Mouse (Mus musculus): ENCODE measurements around the gene Prtg. TPM values are rescaled to one million over a fixed set of nuclear protein-coding genes. Genes with fewer than 3 reads are reported as not detected.

Prtg gene
- polyA plus RNA-seq, 1 experiment from 2014 or later, result 2.2 TPM

DNA sequence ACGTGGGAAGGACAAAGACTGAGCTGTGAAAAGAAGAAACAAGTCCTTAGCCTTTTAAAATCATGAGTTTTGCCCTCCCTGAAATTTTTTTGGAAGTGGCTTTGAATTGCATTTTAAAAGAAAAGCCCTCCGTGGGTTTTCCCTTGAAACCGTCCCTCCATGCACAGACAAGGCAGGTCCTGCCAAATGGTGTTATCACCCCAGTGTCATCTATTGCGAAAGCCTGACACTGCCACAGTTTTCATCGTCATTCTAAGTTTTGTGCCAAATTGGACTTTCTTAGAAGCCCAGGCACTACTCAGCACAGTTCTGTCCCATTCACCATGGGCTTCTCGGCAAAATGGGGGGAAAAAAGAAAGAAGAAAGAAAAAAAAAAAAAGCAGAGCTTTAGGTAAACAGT is 106.9 kb downstream of the Prtg start:
- Histone ChIP-seq H3K9ac (no peak overlapping the region), H3K4me2 (no peak overlapping the region; the same call in 1 of the 2 replicates), H3K4me1 (replicated peaks) (peaks cover 6% of the 10 kb centered on the region; the same call in 1 of the 2 replicates), H3K9me3 (replicated peaks) (no peaks in the 10 kb centered on the region), H3K36me3 (peaks cover 23% of the 10 kb centered on the region), H3K4me3 (no peak overlapping the region), H3K27ac (ENCODE audit: poor library complexity, severe bottlenecking) (no peak overlapping the region), H3K27me3 (replicated peaks) (no peaks in the 10 kb centered on the region)
- no peak for ATAC-seq (ENCODE audit: insufficient number of reproducible peaks, low FRiP score)
- 64% methylated on average over 6 of the region's 6 CpGs for WGBS

GRCm38 (mm10) chr9:72915728-72916127 is 109.1 kb downstream of the Prtg start:
- Histone ChIP-seq H3K36me3 (peaks cover 12% of the 10 kb centered on the region; the same call in 1 of the 2 replicates), H3K27ac (ENCODE audit: poor library complexity, severe bottlenecking) (no peak overlapping the region), H3K9ac (no peak overlapping the region), H3K4me1 (replicated peaks) (peaks cover 9% of the 10 kb centered on the region; the same call in 1 of the 2 replicates), H3K4me3 (no peak overlapping the region), H3K9me3 (replicated peaks) (no peaks in the 10 kb centered on the region), H3K4me2 (no peak overlapping the region), H3K27me3 (replicated peaks) (no peaks in the 10 kb centered on the region)
- 46% methylated on average over 7 of the region's 7 CpGs for WGBS
- no peak for ATAC-seq (ENCODE audit: insufficient number of reproducible peaks, low FRiP score)

DNA sequence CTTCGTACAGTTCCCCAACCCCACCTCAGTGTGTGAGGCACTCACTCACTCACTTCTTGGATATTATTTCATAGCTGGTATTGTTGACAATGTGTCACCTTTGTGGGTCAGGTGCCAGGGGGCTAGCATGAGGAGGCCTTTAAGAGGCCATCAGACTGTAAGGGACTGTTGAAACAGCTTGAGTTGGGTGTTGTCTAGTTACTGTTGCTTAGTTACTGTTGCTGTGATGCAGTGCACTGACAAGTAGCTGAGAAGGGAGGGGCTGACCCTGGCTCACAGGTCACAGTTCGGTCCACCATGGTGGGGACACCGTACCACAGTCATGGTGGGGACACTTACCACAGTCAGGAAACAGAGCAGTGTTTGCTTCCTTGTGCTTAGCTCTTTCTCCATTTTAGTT is 116.4 kb downstream of the Prtg start:
- WGBS, result 83% methylated on average over 3 of the region's 3 CpGs
- ATAC-seq (ENCODE audit: insufficient number of reproducible peaks, low FRiP score), result no peak
- H3K4me2 ChIP-seq, result no peak overlapping the region

DNA sequence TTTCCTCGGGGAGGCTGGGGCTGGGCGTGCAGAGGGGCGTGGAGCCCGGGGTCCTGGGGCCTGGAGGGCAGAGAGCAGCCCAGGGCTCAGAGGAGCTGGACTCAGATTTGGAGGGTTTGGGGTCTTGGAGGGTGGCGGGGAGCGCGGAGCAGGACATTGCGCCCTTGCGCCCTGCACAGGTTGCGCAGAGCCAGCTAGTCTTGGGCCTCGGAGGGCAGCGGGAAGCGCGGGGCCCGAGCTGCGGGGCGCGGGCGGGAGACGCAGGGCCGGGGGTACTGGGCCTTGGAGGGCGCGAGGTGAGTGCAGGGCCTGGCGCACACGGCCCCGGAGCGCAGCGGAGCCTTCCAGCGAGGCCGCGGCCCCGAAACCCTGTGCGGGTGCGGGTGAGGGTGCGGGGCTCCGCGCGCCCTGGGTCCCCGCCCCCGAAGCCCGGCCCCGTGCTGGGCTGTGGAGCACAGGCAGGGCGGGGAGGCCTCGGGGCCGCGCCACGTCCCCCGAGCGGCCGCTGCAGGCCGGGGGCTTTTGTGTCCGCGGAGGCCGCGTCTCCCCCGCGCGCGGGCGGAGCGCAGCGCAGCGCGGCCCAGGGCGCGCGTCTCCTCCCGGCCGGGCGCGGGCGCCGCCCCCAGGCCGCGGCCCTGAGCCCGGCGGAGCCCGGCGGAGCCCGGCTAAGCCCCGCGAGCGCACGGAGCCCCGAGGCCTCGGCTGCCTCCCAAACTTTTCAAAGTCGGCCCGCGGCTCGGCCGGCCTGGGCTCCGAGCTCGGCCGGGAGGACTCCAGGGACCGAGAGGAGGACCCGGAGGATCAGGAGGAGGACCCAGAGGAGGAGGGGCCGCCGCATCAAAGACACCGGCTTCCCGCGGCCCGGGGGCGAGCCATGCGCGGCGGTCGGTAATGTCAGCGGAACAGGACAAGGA is 118.6 kb downstream of the Prtg start, which contains the start of gene Pygo1:
Gene Pygo1, plus strand, starts transcription at position 625 of the 914 bp plus-strand sequence.
- H3K27me3 ChIP-seq (replicated peaks), result peaks cover 39% of the 10 kb centered on the region
- H3K4me2 ChIP-seq, result peak within 1 kb of the TSS; percentile 96
- peaks cover 6% of the 10 kb centered on the region; the same call in 1 of the 2 replicates for H3K4me1 ChIP-seq (replicated peaks)
- peak within 1 kb of the TSS; percentile 46; the same call in 1 of the 2 replicates for H3K27ac ChIP-seq (ENCODE audit: poor library complexity, severe bottlenecking)
- ATAC-seq (ENCODE audit: insufficient number of reproducible peaks, low FRiP score), result peak; percentile 79
- WGBS, result under 1% methylated on average over 104 of the region's 108 CpGs
- peak within 1 kb of the TSS; percentile 93 for H3K9ac ChIP-seq
- H3K36me3 ChIP-seq, result no peaks in the 10 kb centered on the region
- H3K9me3 ChIP-seq (replicated peaks), result no peaks in the 10 kb centered on the region
- peak within 1 kb of the TSS; percentile 91 for H3K4me3 ChIP-seq

More for the DNA sequence above, 116.4 kb downstream of the Prtg start:
- no peaks in the 10 kb centered on the region for H3K36me3 ChIP-seq
- H3K9me3 ChIP-seq (replicated peaks), result no peaks in the 10 kb centered on the region
- H3K27me3 ChIP-seq (replicated peaks), result peaks cover 37% of the 10 kb centered on the region
- no peak overlapping the region for H3K4me3 ChIP-seq
- no peak overlapping the region for H3K27ac ChIP-seq (ENCODE audit: poor library complexity, severe bottlenecking)
- no peak overlapping the region for H3K9ac ChIP-seq
- peaks cover 8% of the 10 kb centered on the region; the same call in 1 of the 2 replicates for H3K4me1 ChIP-seq (replicated peaks)

GRCm38 (mm10) chr9:72925935-72926258 is 119.2 kb downstream of the Prtg start:
- Histone ChIP-seq H3K9me3 (replicated peaks) (no peaks in the 10 kb centered on the region), H3K4me2 (peak overlapping the region; percentile 96), H3K27me3 (replicated peaks) (peaks cover 39% of the 10 kb centered on the region), H3K27ac (ENCODE audit: poor library complexity, severe bottlenecking) (peak overlapping the region; percentile 46; the same call in 1 of the 2 replicates), H3K4me3 (peak overlapping the region; percentile 91), H3K4me1 (replicated peaks) (peaks cover 6% of the 10 kb centered on the region; the same call in 1 of the 2 replicates), H3K9ac (peak overlapping the region; percentile 93), H3K36me3 (no peaks in the 10 kb centered on the region)
- peak; percentile 43; the same call in 1 of the 2 replicates for ATAC-seq (ENCODE audit: insufficient number of reproducible peaks, low FRiP score)
- WGBS, result 4% methylated on average over 20 of the region's 20 CpGs

GRCm38 (mm10) chr9:72931166-72931790 is 124.6 kb downstream of the Prtg start:
- Histone ChIP-seq H3K36me3 (0 out of 2 replicates have a peak, but pooled peaks cover 6% of the 10 kb centered on the region), H3K4me1 (replicated peaks) (no peaks in the 10 kb centered on the region), H3K9ac (no peak overlapping the region), H3K4me3 (no peak overlapping the region), H3K27me3 (replicated peaks) (peaks cover 19% of the 10 kb centered on the region), H3K27ac (ENCODE audit: poor library complexity, severe bottlenecking) (no peak overlapping the region), H3K9me3 (replicated peaks) (no peaks in the 10 kb centered on the region), H3K4me2 (no peak overlapping the region)
- WGBS, result 75% methylated on average over 13 of the region's 13 CpGs
- ATAC-seq (ENCODE audit: insufficient number of reproducible peaks, low FRiP score), result no peak

- 0 out of 2 replicates have a peak, but pooled peaks cover 6% of the 10 kb centered on the region for H3K36me3 ChIP-seq
- H3K4me1 ChIP-seq (replicated peaks), result no peaks in the 10 kb centered on the region
- H3K4me3 ChIP-seq, result no peak overlapping the region
- H3K9ac ChIP-seq, result no peak overlapping the region
- H3K27me3 ChIP-seq (replicated peaks), result no peaks in the 10 kb centered on the region
- no peak overlapping the region for H3K27ac ChIP-seq (ENCODE audit: poor library complexity, severe bottlenecking)
- no peak overlapping the region for H3K4me2 ChIP-seq
- no peak for ATAC-seq (ENCODE audit: insufficient number of reproducible peaks, low FRiP score)
- H3K9me3 ChIP-seq (replicated peaks), result no peaks in the 10 kb centered on the region
- 76% methylated on average over 4 of the region's 4 CpGs for WGBS
Measured at GRCm38 (mm10) chr9:72935309-72935708, 128.6 kb downstream of the Prtg start.

DNA sequence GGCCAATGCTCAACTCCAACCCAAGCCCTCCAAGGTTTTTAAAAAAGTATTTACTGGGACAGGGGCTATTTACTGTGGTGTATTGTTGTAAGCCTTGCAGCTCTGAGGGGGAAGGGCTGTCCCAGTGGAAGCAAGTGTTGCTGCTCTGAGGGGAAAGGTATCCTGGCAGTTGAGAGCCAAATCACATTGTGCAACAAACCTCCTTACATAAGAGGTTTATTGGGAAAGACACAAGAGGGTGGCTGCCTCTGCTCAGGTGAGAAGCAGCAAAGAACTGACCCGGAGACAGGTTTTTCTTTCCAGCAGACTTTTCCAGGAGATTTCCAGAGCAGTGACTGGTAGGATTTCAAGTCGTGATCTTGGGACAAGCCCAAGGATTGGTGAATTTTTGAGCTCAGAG is 129.6 kb downstream of the Prtg start:
- Histone ChIP-seq H3K4me3 (no peak overlapping the region), H3K9me3 (replicated peaks) (no peaks in the 10 kb centered on the region), H3K9ac (no peak overlapping the region), H3K4me1 (replicated peaks) (no peaks in the 10 kb centered on the region), H3K27me3 (replicated peaks) (no peaks in the 10 kb centered on the region), H3K27ac (ENCODE audit: poor library complexity, severe bottlenecking) (no peak overlapping the region), H3K4me2 (no peak overlapping the region), H3K36me3 (0 out of 2 replicates have a peak, but pooled peaks cover 6% of the 10 kb centered on the region)
- ATAC-seq (ENCODE audit: insufficient number of reproducible peaks, low FRiP score), result no peak
- 65% methylated on average over 2 of the region's 2 CpGs for WGBS

- WGBS, result 52% methylated on average over 3 of the region's 3 CpGs
- no peak for ATAC-seq (ENCODE audit: insufficient number of reproducible peaks, low FRiP score)
- Histone ChIP-seq H3K36me3 (peaks cover 24% of the 10 kb centered on the region), H3K27ac (ENCODE audit: poor library complexity, severe bottlenecking) (no peak overlapping the region), H3K9ac (no peak overlapping the region), H3K4me2 (no peak overlapping the region), H3K9me3 (replicated peaks) (peaks cover 7% of the 10 kb centered on the region; the same call in 1 of the 2 replicates), H3K27me3 (replicated peaks) (no peaks in the 10 kb centered on the region), H3K4me3 (no peak overlapping the region), H3K4me1 (replicated peaks) (no peaks in the 10 kb centered on the region)
Measured at GRCm38 (mm10) chr9:72943424-72943823, 136.8 kb downstream of the Prtg start.

DNA sequence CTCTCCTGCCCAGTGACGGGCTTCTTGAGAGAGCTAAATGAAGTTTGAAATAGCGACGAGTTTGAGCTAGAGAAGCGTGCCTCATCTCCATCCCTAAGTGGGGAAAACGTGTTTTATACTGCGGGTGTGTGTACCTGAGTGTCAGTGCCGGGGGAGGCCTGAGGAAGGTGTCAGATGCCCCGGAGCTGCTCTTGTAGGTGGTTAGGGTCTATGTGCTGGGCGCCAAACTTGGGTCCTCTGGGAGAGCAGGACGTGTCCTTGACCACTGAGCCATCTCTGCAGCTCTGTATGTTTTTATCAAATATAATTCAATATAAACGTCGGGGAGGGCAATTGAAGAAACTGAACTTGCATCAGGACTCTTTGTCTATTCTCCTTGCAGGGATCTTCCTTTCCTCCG is 137.6 kb downstream of the Prtg start:
- ATAC-seq (ENCODE audit: insufficient number of reproducible peaks, low FRiP score), result no peak
- no peak overlapping the region for H3K9ac ChIP-seq
- no peaks in the 10 kb centered on the region for H3K27me3 ChIP-seq (replicated peaks)
- peaks cover 7% of the 10 kb centered on the region; the same call in 1 of the 2 replicates for H3K9me3 ChIP-seq (replicated peaks)
- H3K4me1 ChIP-seq (replicated peaks), result no peaks in the 10 kb centered on the region
- peaks cover 24% of the 10 kb centered on the region for H3K36me3 ChIP-seq
- 86% methylated on average over 13 of the region's 13 CpGs for WGBS
- no peak overlapping the region for H3K4me2 ChIP-seq
- no peak overlapping the region for H3K4me3 ChIP-seq
- H3K27ac ChIP-seq (ENCODE audit: poor library complexity, severe bottlenecking), result no peak overlapping the region

GRCm38 (mm10) chr9:72947010-72947409 is 140.3 kb downstream of the Prtg start:
- Histone ChIP-seq H3K27me3 (replicated peaks) (no peaks in the 10 kb centered on the region), H3K9ac (no peak overlapping the region), H3K4me1 (replicated peaks) (no peaks in the 10 kb centered on the region), H3K36me3 (peaks cover 24% of the 10 kb centered on the region), H3K4me3 (no peak overlapping the region), H3K4me2 (no peak overlapping the region), H3K27ac (ENCODE audit: poor library complexity, severe bottlenecking) (no peak overlapping the region), H3K9me3 (replicated peaks) (peaks cover 7% of the 10 kb centered on the region; the same call in 1 of the 2 replicates)
- ATAC-seq (ENCODE audit: insufficient number of reproducible peaks, low FRiP score), result no peak
- 88% methylated on average over 1 of the region's 1 CpGs for WGBS
